Mouse (Mus musculus) cortical plate, adult 2 months (tissue): ENCODE results near the gene 1700092M07Rik. TPM values are rescaled to one million over a fixed set of nuclear protein-coding genes. Genes with fewer than 3 reads are reported as not detected.

Source experiments
- H3K27ac ChIP-seq: fragments of 200-500 bp; 2 replicates; pipeline ENCODE4 v1.5.1; 2012; ENCODE audit warnings: low read length, control low read depth, inconsistent platforms; ENCODE audit not compliant: insufficient read depth
- H3K4me1 ChIP-seq: fragments of 200-500 bp; 2 replicates; pipeline ENCODE4 v1.6.1; 2011; ENCODE audit warnings: low read length; ENCODE audit not compliant: control insufficient read depth, insufficient read depth
- H3K4me3 ChIP-seq: fragments of 200-500 bp; 2 replicates; pipeline ENCODE4 v1.5.1; 2011; ENCODE audit warnings: mild to moderate bottlenecking, low read length, control low read depth; ENCODE audit not compliant: insufficient read depth
- CTCF ChIP-seq: fragments of 200-500 bp; IDR thresholded peaks from 2 replicates; pipeline ENCODE4 v1.5.1; 2011; ENCODE audit warnings: mild to moderate bottlenecking, control low read depth, low read length; ENCODE audit not compliant: insufficient read depth; ENCODE audit errors: extremely low read depth
- POLR2A ChIP-seq: fragments of 200-500 bp; IDR thresholded peaks from 2 replicates; pipeline ENCODE4 v1.6.1; 2011; ENCODE audit warnings: mild to moderate bottlenecking, low read length, control low read depth; ENCODE audit not compliant: insufficient read depth; ENCODE audit errors: extremely low read depth
- polyA plus RNA-seq: library from polyadenylated mRNA; depleted of rRNA; stranded (reverse); fragments of >200 nt; gene quantifications from 2 replicates; pipeline ENCODE4 v1.2.3, GENCODE M21; 2012

Gene 1700092M07Rik
- polyA plus RNA-seq, 1 experiment: not detected

GRCm38 (mm10) chr19:8708954-8709353 is 31.6 kb upstream of the 1700092M07Rik start:
- peaks cover 8% of the 10 kb centered on the region; the same call in 1 of the 2 replicates for H3K4me1 ChIP-seq
- H3K4me3 ChIP-seq: no peak overlapping the region
- TF ChIP-seq POLR2A (no peak), CTCF (no peak)
- no peak overlapping the region for H3K27ac ChIP-seq

DNA sequence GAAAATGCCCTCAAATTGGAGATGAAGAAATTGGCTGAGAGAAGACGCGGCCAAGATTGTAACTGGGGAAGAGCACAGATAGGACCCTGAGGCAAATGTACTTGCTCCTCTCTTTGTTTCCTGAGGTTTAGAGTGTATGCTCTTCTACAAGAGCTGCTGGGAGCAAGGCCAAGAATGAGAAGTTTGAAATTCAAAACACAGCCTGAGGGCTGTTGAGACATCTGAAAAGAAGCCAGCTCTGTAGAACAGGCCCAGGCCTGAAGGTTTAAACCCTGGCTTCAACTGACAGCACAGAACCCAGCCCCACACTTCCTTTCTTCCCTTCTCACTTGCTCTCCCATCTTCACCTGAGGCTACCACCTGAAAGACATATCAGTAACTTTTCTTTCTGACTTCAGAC is 30.5 kb upstream of the 1700092M07Rik start:
- 0 out of 2 replicates have a peak overlapping the region, but pooled peaks have one; percentile 23 for H3K27ac ChIP-seq
- TF ChIP-seq POLR2A: no peak
- TF ChIP-seq CTCF: no peak
- no peak overlapping the region for H3K4me3 ChIP-seq
- H3K4me1 ChIP-seq: peaks cover 10% of the 10 kb centered on the region; the same call in 1 of the 2 replicates

GRCm38 (mm10) chr19:8711506-8711905 is 29.0 kb upstream of the 1700092M07Rik start:
- no peak for TF ChIP-seq CTCF
- no peak for TF ChIP-seq POLR2A
- Histone ChIP-seq H3K4me3 (peak overlapping the region; percentile 97; the same call in 1 of the 2 replicates), H3K27ac (0 out of 2 replicates have a peak overlapping the region, but pooled peaks have one; percentile 4), H3K4me1 (peaks cover 10% of the 10 kb centered on the region; the same call in 1 of the 2 replicates)

GRCm38 (mm10) chr19:8711949-8712869 is 28.3 kb upstream of the 1700092M07Rik start:
- TF ChIP-seq POLR2A: no peak
- TF ChIP-seq CTCF: no peak
- Histone ChIP-seq H3K4me3 (peak overlapping the region; percentile 97), H3K27ac (peak overlapping the region; percentile 4), H3K4me1 (peaks cover 10% of the 10 kb centered on the region; the same call in 1 of the 2 replicates)

DNA sequence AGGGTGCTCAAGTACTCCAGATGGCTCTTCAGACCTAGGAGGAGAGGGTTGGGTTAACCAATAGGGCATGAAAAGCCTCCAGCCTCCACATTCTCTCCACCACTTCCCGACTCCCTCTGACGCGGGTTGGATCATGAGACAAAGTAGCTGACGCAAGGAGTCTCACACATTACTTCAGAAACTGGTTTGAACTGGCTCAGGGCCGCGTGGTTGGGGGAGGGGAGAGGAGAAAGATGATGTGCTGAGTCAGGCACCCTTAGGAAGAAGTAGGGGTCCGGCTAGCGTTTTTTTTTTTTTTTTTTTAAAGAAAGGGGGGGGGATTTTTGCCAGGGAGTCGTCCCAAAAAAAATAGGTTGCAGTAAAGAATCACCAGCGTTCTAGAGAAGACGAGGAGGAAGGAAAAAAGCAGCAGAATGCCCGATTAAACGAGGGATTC is 27.6 kb upstream of the 1700092M07Rik start:
- Histone ChIP-seq H3K4me3 (peak overlapping the region; percentile 97), H3K27ac (peak overlapping the region; percentile 93), H3K4me1 (peaks cover 10% of the 10 kb centered on the region; the same call in 1 of the 2 replicates)
- TF ChIP-seq POLR2A (0 out of 2 replicates have a peak, but pooled peaks have one; percentile 17), CTCF (no peak)

DNA sequence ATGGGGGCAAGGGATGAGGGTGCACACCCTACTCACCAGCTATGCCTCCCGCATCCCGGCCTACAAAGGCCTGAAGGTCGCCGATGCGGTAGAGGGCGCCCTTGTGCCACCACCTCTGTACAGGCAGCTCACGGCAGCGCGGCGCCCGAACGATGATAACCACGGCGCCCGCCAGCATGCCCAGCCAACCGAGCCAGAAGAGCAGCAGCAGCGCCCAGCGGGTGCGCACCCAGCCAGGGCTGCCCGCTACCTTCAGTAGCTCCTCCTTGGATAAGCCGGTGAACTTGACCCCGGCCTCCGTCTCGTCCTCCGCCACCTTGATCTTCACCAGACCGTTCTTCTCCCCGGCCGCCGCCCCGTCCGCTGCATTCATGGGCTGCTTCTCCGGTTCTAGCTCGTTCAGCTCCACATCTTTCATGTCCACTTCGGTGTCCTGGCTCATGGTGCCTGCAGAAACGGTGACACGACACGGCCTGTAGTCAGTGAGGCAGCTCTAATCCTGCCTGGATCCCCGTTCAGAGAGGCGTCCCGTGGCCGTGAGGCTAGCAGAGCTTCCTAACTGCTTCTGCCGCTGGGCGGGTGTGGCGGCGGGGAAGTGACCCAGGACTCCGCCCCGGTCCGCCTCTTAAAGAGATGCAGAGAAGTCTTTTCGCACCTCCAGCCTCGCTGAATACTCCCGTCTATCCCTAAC is 27.1 kb upstream of the 1700092M07Rik start:
- peak overlapping the region; percentile 97 for H3K4me3 ChIP-seq
- TF ChIP-seq POLR2A (peak; percentile 91), CTCF (peak; percentile 32; the same call in 1 of the 2 replicates)
- H3K27ac ChIP-seq: peak overlapping the region; percentile 93
- H3K4me1 ChIP-seq: peaks cover 10% of the 10 kb centered on the region; the same call in 1 of the 2 replicates

DNA sequence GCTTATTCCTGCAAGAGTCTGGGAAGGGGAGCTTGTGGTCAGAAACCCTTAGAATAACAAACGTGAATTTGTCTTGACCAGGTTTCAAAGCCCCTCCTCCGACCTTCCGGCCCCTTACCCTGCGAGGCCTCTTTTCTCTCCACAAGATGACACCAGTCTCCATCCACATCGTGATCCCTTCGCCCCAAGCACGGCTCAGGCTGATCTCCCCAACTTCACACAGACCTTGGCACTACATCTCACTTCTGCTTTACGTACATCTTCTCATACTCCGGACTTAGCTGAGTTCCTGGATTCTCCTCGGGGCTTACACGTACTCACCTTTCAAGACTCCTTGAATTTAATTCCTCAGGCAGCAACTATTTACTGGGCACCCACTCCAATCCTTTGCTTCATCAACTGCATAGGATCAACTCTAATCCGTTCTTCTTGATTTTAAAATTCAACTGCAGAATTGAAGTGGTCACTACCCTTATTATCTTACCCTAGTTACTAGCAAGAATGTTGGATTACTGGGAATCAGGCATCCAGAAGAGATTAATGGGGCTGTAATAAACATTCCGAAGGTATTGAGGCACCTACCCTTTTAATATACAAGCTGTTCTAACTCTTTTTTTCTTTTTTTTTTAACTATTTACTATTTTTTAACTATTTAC is 26.4 kb upstream of the 1700092M07Rik start:
- H3K4me3 ChIP-seq: peak overlapping the region; percentile 97
- peaks cover 10% of the 10 kb centered on the region; the same call in 1 of the 2 replicates for H3K4me1 ChIP-seq
- TF ChIP-seq POLR2A (no peak), CTCF (no peak)
- H3K27ac ChIP-seq: peak overlapping the region; percentile 5; the same call in 1 of the 2 replicates

DNA sequence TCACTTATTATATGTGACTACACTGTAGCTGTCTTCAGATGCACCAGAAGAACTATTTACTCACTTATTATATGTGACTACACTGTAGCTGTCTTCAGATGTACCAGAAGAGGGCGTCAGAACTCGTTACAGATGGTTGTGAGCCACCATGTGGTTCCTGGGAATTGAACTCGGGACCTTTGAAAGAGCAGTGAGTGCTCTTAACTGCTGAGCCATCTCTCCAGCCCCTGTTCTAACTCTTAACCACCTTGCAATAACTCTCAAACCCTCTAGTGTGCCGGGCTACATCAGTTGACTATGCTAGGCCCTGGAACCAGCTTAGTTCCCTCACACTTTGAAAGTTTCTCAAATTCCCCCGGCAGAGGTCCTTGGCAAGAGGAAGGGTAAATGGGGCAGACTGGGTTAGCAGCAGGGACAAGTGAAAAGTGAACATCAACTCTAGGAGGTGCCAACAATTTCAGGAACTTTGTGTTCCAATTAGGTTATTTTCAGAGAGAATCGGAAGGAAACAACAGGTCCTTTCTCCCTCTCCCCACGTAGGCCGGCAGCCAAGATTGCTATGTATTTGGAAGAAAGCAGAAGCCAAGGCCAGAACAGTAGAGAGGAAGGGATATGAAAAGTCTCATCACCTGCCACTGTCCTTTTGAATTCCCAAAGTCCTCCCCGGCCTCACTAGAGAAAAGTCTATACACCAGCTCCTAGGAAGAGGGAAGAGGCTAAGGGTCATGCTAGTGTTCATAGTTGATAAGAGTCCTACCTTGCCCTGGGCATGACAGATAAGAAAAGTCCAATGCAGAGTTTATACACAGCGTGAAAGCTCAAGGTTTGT is 25.7 kb upstream of the 1700092M07Rik start:
- Histone ChIP-seq H3K4me1 (peaks cover 10% of the 10 kb centered on the region; the same call in 1 of the 2 replicates), H3K4me3 (no peak overlapping the region), H3K27ac (no peak overlapping the region)
- no peak for TF ChIP-seq CTCF
- no peak for TF ChIP-seq POLR2A
